Mouse (Mus musculus) heart, postnatal 0 days (tissue): ENCODE results near the gene 5730522E02Rik.

Source experiments
- CTCF ChIP-seq: IDR thresholded peaks from 2 replicates; pipeline ENCODE4 v1.5.1; 2016; ENCODE audit warnings: antibody characterized with exemption, control low read depth, low read depth
- EP300 ChIP-seq: IDR thresholded peaks from 2 replicates; pipeline ENCODE4 v1.6.1; 2016; ENCODE audit warnings: antibody characterized with exemption, low read depth

DNA sequence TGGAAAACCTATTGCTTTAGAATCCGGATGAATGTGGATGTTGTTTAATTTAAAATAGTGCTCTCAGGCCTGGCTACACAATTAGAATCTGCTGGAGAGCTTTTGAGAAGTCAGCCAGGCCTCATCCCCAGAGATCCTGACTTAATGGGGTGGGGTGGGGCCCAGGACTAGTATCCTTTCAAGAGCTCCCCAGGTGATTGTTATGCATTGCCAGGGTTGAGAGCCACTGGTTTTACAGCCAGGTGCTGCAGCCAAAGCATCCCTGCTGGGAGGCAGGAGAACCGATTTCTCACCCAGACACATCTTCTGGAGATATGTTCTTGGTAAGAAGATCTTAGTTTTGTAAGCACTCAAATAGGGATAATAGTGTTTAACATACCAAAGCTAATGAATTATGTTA is 216.4 kb downstream of the 5730522E02Rik start:
- no peak for TF ChIP-seq CTCF
- no peak for TF ChIP-seq EP300
